Mouse (Mus musculus): ENCODE results near the gene Fam171a1.

The Fam171a1 gene

DNA sequence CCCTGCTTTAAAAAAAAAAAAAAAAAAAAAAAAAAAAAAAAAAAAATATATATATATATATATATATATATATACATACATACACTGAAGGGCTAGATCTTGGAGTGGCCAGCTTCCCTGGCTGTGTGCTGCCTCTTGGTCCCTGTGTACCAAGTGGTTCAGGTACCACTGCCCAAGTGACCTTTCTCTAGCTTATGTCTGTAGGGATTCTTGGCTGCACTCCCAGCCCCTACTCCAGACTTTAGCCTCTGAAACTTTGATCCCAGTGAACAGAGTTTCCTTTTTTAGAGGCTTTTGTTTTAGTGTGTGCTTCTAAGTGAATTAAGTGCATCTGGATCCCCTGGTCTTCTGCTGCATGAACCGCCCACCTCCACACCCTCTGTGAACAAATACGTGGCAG lies 24.3 kb downstream of the Fam171a1 start:
- DNase-seq (ENCODE audit: low spot score in 2 of 2), result no peak

DNA sequence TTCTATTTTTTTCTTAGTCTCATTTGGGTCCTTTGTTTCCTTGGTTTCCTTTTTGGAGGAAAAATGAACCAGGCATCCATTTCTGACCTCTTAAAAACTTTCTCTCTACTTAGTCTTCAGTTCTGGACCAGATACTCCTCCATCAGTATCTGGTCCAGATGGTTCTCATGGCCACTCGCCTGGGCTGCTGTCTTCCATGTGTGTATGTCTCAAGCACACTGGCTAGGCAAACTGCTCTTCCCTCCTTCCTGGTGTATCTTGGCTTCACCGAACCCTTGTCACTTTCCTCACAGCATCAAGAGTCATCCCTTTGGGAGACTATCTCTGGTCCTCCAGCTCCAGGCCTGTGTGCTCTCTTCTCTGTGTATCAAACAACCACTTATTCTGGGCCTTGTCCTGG lies 25.0 kb downstream of the Fam171a1 start:
- DNase-seq (ENCODE audit: low spot score in 2 of 2), result no peak

DNA sequence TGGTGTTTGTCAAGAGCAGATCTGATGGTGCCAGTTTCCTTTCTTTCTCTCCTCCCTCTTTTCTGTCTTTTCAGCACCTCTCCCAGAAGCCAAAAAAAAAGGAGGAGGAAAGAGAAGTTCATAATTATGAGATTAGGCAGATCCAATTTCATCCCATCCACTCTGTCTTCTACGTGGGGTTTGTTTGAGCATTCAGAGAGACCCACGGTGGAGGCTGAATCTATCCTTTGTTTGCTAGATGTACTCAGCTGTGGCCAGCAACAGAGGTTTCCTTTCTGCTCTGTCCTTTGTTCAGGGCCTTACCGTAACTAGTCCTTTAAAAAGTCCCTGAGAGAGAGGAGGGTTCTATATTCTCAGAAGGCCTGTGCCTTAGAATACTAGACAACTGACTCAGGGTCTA lies 25.6 kb downstream of the Fam171a1 start:
- DNase-seq (ENCODE audit: low spot score in 2 of 2), result no peak

DNA sequence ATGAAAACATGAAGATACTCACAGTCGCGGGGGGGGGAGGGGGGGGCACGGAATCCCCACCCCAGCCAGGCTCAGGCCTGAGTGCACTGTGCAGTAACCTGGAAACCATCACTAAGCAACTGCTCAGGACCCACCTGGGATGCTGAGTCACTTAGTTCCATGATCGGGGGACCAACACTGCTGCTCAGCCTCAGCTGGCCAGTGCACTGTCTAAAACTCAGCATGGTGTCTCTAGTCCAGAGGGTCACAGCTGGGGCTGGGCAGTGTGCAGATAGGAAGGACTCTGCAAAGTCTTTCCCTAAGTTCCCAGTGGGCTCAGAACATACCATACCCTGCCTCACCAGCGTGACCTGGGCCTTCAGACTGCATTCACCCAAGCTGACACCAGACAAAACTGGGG lies 26.6 kb downstream of the Fam171a1 start:
- no peak for DNase-seq (ENCODE audit: low spot score in 2 of 2)

DNA sequence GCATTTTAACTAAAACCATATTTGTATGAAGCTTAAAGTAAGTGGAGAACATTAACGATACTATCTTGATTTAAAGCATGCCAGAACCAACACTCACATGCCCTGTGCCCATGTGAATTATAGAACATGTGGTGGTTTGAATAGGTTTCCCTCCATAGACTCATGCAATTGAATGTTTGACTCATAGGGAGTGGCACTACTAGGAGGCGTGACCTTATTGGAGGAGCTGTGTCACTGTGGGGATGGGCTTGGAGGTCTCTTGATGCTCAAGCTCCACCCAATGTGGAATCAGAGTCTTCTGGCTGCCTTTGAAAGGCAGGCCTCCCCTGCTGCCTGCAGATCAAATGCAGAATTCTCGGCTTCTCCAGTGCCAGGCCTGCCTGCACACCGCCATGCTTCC lies 27.8 kb downstream of the Fam171a1 start:
- DNase-seq (ENCODE audit: low spot score in 2 of 2), result no peak

DNA sequence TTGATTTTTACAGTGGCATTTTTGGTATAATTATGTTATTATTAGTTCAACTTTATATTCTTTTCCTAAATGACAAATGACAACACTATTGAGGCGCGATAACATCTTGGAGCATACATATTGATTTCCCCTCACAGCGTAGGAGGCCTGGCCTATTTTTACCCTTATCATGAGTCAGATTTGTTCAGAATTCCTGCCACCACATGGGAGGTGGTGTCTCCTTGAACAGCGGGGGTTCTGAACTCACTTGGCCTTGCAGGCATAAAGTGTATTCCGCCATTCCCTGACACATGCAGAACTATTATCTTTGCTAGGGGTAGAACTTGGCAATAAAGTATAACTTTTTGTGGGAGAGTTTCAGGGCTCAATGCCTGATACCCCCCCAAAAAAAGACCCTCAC lies 30.3 kb downstream of the Fam171a1 start:
- DNase-seq (ENCODE audit: low spot score in 2 of 2), result no peak

DNA sequence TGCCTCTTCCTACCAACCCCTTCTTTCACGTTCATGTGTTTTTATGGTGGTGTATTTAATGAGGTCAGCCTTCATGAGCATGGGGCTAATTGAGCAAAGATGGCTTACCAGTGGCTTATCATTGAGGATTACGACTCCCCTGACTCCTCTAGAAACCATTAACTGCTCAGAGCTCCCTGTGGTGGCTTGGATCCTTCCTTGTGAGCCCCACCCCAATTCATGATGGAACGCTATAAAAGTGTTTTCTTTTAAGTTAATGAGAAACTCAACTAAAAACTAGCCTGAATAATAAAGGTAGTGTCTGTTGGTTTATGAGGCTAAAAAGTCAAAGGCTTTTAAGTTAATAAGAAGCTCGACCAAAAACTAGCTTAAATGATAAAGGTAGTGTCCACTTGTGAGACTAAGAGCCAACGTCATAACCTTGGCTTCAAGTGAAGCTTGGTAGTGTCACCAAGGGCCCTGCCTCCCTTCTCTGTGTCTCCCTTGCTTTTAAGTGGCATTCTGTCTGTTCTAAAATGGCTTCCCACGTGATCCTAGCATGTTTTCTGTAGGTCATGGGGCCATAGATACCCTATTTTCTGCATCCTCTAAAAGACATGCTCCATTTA lies 33.6 kb downstream of the Fam171a1 start:
- no peak for DNase-seq (ENCODE audit: low spot score in 2 of 2)

DNA sequence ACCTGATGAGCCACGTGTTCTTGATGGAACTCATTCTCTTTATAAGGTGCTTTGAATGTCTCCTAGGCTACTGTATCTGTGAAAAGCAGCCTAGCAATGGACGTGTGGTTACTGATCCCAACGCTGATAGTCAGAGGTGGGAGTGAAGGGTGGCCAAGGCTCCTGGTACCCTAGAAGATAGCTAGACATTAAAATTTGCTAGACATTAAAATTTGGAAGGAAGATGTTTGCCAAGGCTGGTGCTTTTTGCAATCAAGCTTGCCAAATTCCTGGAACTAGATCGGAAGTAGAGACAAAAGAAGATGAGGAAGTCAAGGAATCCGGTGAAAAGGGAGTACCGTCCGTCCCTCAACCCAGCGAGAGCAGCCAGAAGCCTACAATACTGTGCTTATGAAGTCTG lies 34.7 kb downstream of the Fam171a1 start:
- DNase-seq (ENCODE audit: low spot score in 2 of 2), result no peak

DNA sequence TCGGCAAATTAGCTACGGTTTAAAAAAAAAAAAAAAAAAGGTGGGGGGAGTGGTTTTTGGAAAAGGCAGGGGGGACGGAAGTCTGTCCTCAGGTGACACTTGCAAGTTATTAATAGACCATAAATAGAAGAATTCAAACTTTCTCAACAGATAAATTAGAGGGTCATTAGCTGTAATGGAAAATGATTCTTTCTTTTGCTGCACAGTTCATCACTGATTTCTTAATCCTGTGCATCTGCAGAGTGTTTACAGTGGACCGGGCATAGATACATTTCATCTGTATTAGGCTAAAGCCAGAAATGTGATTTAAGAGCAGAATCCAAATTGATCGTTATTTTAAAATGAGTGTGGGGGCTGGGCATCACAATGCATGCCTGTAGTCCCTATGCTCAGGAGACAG lies 36.3 kb downstream of the Fam171a1 start:
- no peak for DNase-seq (ENCODE audit: low spot score in 2 of 2)

DNA sequence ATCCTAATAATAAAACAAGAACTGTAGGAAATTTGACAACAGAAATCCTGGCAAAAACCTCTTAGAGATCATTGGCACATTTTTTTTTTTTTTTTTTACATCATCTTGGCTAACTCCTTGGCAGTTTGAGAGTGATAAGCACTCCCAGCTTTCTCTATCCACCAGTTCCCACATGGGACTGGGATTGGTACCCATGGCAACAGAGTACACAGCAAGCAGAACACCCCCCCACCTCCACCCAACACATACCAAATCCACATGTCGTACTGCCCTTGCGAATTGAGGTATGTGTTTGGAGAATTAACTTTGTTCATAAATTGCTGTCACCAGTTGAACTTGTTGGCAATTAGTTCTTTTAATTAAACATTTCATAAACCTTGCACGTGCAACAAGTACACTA lies 37.3 kb downstream of the Fam171a1 start:
- no peak for DNase-seq (ENCODE audit: low spot score in 2 of 2)

DNA sequence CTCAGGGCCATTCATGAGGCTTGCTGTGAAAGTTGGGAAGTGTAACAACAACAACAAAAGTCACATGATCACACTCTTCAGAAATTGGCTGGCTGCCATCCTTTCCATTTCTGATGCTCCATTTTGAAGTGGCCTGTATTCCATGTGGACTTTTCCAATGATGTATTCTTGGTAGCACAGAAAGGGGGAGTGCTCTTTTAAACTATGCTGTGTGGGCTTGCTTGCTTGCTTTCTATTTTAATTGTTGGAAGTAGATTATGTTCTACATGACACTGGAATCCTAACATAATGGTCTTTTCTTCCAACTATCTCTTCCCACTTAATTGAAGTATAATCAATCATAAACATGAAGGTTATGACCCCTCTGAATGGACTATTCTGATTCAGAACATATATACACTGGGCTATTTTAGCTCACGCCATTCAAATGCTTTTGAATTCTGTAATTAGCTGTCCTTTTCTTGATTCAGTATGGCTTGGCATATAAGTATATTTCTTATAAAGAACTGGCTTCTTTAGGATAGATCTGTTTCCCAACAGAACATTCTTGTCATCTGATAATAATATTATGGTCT lies 40.2 kb downstream of the Fam171a1 start:
- DNase-seq (ENCODE audit: low spot score in 2 of 2), result no peak

DNA sequence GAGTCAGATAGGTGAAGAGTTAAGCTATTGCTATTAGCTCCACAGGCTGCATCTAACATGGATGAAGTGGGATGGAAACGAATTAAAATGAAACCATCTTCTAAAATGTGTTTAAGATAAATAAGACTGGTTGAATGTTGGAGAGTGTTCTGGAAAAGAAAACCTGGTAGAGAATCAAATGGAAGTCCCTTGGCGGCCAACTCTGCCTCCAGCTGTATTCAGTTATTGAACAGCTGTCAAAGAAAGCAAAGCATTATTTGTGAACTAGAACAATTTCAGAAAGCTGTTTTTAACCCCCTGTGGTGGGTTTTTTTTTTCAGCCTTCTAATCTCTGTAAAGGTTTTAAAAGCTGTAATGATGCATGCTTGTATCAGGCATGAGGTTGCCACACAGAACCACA lies 41.0 kb downstream of the Fam171a1 start:
- no peak for DNase-seq (ENCODE audit: low spot score in 2 of 2)

DNA sequence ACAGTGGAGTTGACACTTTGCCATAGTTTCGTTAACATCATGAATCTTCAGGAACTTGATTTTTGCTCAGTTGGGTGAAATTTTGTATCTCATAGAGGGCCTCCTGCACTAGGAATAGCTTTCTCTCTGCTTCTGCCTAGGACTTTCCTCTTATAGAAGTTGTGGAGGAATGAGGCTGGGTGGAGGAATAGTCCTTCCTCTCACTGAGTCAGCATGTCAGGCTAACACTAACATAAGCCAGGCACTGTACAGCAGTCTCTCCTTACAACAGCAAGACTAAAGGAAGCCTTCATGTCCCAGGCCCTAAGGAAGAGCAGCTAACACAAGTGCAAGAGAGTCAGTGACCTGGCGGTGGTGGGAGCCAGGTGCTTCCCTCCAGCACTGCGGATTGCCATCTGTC lies 43.0 kb downstream of the Fam171a1 start:
- no peak for DNase-seq (ENCODE audit: low spot score in 2 of 2)

DNA sequence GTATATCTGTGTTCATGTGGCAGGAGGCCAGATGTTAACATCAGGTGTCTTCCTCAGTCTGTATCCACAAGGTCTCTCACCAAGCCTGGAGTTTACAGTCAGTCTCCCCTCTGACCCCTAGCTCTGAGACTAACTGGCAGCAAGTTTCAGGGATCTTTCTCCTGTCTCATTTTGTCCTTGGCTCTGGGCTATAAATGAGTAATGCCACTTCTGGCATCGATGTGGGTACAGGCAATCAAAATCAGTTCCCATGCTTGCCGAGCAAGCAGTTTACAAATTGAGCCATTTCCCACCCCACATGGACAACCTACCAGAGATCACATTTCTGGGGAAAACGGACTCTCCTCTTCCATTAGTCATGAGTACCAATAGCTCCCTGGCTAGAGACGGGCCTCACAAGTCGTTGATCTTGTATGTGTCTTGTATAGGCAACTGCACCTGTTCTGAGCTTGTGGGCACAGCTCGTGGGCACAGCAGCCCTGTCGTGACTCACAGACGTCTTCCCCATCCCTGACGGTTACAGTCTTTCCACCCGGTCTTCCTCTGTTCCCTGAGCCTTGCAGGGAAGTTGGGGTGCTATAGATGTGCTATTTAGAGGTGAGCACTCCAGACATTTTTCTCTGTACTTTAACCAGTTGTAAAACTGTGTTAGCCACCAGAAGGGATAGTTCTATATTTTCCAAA lies 43.8 kb downstream of the Fam171a1 start:
- DNase-seq (ENCODE audit: low spot score in 2 of 2), result no peak

DNA sequence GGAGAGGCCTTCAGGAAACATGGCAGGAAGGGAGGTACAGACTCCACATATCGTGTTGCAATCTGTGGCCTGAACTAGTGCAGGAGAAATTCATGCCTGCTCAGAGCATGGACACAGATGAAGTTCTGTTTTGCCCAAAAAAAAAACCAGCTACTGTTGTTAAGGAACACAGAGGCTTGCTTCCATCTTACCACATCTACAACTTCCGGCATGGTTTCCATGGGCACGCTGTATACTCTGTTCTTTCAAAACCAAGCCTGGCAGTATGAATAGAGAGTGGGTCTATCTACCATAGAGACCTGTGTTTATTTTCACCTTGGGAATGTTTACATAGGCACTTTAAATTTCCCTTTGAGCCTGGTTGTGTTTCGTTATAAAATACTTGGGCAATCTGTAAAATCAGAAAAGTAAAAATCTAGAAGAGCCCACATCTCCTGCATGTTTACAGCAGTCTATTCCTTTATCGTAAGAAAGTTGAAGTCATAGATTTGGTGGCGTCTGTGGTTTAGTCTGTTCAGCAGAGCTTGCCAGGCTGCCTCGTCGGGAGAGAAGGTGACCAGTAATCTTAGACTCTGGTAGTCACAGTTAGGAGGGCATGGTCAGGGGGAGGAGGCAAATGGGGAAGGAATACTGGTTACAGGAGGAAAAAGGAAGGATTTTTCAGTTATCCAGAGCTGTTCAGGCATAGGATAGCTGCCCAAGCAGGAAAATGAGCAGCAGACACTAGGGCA lies 44.8 kb downstream of the Fam171a1 start:
- no peak for DNase-seq (ENCODE audit: low spot score in 2 of 2)

DNA sequence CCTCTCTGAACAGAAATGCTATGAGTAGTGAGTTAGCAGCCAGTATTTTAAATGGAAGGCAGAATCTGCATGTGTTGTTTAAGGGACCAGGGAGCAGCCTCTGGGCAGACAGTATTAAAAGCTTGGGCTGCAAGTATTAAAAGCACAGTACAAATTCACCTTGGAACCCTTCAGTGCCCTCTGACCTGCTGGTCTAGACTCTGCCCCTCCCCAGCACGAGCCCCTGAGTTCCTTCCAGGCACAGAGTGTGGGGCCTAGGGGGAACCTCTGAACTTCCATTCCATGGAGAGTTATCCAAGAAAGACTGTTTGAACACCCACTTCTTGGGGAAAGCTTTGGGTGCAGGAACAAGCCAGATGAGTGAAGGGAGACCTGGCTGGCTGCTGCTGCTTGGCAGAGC lies 47.6 kb downstream of the Fam171a1 start:
- no peak for DNase-seq (ENCODE audit: low spot score in 2 of 2)

DNA sequence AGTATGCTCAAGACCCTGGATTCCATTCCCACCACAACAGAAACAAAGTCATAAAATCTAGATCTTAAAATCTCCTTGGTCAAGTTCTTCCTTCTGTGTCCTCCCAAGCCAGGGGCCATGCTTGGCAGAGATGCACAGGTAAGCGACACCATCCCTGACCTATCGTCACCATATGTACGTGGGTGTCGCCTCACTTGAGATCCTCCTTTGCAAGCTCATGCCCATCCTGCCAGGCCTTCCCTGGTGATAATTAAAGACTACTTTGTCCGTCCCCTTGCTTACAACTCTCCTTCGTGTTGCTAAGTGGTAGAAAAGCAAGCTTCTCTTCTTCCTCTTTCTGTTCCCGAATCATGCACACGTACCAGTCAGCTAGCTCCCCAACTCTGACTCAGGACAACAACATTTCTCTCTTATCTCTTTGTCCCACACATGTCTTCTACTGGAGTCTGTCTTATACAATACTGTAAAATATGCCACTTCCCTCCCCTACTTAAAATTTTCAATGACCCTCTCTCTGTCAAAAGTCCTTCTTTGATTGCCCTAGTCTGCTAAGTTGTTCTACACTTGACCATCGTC lies 49.6 kb downstream of the Fam171a1 start:
- no peak for DNase-seq (ENCODE audit: low spot score in 2 of 2)

DNA sequence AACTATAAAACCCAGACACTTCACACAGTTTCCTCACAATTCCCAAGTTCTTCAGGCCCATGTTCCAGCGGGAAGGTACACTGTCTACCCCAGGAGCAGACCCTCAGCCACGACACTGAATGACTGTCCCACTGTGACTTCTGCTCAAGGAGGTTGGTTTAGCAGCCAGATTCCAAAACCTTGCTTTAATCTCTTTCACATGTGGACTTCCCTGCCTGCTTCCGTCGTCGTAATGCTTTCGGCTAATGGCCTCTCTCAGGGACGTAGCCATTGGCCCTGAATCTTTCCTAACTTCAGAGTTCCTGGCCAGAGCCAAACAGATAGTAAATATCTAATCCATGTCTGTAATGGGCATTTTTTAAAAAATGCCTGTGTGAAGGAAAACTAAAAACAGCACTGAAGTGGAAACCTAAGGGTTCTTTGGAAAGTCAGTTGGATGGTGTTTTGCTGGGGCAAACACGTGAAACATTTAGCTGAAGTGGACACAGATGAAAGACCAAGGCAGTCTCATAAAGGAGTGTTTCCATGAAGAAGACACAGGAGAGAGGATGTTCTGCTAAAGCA lies 51.1 kb downstream of the Fam171a1 start:
- no peak for DNase-seq (ENCODE audit: low spot score in 2 of 2)

DNA sequence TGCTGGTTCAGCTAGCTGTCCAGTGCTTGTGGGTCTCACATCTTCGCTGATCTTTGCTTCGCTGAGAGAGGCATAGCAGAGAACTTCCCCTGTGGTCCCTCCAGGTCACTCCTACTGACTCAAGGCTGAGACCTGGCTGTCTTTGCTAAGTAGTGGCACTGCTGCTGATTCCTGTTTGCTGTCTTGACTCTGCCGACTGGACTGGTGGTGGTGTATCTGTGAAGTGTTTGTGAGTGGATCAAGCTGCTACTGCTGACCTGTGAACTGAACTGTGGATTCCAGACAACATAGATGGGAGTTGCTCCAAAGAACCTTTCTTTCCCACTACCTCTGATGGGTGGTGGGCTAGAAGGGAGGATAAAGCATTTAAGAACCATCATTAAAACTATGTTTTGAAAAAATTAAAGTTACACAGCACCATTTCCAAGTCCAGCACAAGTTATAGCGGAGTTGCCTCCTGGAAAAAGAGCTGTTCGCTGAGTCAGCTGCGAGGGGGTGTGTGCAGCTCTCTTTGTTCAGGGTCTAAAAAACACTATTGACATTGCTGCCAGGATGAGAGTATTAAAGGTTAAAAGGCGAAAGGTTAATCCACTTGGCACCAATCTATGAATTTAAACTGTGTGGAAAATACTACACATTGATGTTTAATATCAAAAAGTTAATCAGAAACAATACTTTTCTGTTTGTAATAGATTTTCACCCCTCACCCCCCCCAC lies 52.0 kb downstream of the Fam171a1 start:
- no peak for DNase-seq (ENCODE audit: low spot score in 2 of 2)

DNA sequence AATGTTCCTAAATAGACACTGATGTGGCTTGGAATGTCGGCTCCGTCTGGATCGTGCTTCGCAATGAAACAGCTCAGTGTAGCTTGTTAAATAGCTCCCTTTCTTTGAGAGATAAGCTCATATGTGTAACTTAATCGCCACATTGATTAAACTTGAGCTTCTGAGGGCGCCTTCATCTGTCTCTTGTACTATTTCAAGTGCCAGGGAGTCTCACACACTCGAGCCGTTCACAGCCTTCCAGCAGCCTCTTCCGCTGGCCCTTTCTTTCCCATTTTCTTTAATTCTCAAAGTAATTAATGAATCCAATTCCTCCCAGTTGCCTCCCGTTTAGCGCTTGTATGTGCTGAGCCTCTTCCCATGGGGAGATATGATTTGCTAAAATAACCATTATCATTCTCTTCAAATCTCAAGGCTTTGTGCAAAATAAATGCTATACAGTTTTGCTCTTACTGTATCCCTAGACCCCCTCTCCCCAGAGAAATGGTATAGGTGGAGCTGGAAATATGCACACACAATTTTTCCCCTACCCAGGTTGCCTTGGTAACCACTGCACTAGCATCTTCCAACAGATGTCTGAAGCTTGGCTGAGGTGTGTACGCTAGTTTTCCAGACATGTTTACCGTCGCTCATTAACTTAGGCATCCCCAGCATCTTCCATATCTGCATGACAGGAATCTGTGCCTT lies 54.8 kb downstream of the Fam171a1 start:
- DNase-seq (ENCODE audit: low spot score in 2 of 2), result no peak

DNA sequence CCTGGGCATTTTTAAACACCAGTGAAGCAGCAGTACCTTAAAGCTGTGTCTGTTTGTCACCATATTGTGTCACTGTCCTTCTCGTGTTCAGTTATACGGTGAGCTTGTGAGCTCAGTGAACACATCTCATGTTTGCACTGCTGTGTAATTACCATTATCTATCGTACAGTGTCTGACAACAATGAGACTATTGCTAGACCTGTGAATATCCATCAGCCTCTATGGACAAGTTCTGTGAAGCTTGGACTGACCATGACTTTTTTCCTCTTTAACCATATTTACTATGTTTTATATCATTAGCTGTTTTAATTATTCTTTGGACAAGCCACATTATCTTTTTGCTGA lies 55.4 kb downstream of the Fam171a1 start:
- no peak for DNase-seq (ENCODE audit: low spot score in 2 of 2)

Measured in urinary bladder, postnatal 36 days (tissue).